Mouse (Mus musculus): ENCODE data around the gene Suz12.
A peak's percentile ranks its signal among the peaks of the same experiment; 100 is the strongest.
"Not testable (repeated sequence)": the region's sequence is repeated elsewhere in the genome, so short reads cannot be mapped to it uniquely, and the experiment has no call there.

Gene Suz12

DNA sequence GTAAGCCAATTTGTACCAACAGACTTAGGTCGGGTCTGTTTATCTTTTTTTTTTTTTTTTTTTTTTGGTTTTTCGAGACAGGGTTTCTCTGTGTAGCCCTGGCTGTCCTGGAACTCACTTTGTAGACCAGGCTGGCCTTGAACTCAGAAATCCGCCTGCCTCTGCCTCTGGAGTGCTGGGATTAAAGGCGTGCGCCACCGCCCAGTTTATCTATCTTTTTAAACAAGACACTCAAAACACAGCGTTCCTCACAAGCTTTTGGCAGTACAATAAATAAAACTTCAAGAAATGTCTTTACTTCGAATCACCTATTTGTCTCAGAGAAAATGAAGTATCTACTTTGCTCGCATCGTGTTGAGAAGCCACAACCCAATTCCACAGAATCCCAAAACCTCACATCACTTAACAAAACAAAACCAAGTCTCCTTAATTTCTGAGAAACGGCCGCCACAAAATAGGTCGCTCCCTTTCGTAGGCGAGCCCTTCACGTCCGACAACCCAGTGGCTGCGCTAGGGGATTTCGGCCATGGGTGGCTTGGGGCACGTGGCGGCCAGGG lies 793 bp upstream of the Suz12 start:
- no peak for DNase-seq (ENCODE audit: low spot score)

DNA sequence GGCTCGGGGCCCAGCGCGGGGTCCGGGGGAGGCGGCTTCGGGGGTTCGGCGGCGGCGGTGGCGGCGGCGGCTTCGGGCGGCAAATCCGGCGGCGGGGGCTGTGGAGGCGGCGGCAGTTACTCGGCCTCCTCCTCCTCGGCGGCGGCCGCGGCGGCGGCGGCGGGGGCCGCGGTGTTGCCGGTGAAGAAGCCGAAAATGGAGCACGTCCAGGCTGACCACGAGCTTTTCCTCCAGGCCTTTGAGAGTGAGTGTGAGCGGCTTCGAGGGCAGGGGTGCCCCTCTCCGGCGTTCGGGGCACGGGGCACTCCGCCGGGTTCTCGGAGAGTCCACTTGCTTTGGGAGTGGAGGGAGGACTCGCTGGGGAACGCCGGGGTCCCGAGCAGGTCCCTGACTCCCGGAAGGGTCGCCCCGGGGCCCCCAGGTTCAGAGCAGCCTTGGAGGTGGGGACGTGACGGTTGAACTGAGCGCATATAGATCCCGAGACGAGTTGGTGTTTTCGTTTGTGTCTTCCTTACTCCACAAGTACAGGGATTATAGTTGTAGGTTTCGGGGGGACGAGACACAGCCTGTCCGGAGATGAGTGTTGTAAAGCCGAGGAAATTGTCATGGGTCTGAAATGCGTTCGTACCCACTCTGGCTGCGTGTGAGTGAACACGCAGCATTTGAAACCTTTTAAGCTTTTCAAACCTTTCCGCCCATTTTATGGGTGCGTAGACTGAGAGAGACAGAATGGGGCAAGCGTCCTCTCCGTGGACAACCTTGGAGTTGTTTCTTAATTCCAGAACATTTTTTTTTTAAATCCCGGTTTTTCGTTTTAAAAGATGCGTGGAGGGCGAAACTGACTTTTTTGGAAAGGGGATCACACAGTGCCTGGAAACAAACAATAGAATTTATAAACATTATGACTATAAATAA lies 707 bp downstream of the Suz12 start:
- no peak for DNase-seq (ENCODE audit: low spot score)

DNA sequence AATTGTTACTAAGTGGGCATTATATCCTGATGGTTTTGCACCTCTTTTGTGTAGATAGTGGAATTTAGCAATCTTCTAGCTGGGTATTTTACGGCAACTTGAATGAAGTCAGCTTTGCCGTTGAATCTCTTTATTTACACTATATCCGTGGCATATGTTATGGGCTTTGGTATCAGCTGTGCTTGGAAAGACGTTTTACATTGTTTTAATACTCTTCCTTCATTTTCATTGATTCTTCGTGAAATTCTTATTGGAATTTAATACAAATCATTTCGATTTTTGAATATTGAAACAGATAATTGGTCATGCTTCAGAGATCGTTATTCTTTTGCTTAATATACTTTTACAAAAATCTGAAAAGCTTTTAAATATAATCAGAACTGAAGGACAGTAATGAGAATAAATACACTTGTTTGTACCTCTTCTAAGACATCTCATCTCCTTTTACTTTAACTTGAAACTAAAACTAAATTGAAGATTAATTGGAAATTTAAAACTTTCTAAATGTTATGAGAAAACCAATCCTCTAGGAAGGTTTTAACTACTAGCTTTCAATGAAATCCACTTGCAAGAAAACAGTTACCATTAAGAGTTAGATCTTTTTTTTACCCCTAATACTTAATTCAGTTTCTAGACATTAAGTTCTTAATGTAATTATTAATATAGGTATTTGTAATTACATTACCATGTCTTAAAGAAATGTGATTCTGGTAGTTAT lies 1.5 kb downstream of the Suz12 start:
- no peak for DNase-seq (ENCODE audit: low spot score)

DNA sequence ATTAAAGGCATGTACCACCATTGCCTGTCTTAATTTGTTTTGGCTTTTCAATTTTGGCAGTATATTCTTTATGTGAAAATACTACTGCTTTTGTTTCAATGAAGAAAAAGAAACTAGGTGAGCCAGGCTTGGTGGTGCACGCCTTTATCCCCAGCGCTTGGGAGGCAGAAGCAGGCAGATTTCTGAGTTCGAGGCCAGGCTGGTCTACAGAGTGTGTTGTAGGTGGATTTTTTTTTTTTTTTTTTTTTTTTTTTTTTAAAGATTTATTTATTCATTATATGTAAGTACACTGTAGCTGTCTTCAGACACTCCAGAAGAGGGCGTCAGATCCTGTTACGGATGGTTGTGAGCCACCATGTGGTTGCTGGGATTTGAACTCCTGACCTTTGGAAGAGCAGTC lies 23.6 kb downstream of the Suz12 start:
- not testable (repeated sequence) for DNase-seq (ENCODE audit: low spot score)

DNA sequence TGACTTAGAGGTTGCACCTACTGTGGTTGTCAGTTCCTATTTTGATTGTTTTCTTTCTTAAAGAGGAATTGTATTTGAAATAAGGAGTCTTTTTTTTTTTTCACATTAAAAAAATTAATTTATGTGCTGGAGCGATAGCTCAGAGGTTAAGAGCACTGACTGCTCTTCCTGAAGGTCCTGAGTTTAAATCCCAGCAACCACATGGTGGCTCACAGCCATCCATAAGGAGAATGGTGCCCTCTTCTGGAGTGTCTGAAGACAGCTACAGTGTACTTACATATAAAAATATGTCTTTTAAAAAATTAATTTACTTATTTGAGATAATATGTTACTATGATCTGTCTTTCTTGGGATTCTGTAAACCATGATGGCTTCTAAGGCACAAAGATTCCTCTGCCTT lies 26.9 kb downstream of the Suz12 start:
- no peak for DNase-seq (ENCODE audit: low spot score)

DNA sequence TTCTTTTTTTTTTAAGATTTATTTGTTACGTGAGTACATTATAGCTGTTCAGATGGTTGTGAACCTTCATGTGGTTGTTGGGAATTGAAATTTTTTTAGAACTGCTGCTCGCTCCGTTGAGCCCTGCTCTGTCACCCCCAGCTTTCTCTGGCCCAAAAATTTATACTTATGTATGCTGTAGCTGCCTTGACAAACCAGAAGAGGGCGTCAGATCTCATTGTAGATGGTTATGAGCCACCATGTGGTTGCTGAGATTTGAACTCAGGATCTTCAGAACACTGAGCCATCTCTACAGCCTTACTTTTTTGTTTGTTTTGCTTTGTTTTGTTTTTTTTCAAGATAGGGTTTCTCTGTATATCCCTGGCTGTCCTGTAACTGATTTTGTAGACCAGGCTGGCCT lies 28.4 kb downstream of the Suz12 start:
- no peak for DNase-seq (ENCODE audit: low spot score)

DNA sequence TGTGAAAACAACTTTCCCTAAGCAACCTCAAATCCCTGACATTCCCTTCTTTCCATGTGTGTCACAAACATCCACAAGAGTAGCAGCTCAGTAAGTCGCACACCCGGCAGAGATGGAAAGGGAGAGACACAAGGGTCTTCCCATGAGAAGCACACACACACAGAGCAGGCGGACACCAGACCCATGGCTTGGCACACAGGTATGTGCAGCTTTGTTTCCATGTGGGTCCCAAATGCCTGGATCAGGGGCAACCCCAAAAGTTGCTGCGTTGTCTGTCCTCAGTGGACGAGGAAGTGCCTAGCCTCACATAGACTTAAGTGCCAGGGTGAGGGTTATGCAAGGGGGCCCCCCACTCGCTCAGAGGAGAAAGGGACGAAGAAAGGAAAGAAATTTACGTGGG lies 44.6 kb downstream of the Suz12 start:
- DNase-seq (ENCODE audit: low spot score): no peak

DNA sequence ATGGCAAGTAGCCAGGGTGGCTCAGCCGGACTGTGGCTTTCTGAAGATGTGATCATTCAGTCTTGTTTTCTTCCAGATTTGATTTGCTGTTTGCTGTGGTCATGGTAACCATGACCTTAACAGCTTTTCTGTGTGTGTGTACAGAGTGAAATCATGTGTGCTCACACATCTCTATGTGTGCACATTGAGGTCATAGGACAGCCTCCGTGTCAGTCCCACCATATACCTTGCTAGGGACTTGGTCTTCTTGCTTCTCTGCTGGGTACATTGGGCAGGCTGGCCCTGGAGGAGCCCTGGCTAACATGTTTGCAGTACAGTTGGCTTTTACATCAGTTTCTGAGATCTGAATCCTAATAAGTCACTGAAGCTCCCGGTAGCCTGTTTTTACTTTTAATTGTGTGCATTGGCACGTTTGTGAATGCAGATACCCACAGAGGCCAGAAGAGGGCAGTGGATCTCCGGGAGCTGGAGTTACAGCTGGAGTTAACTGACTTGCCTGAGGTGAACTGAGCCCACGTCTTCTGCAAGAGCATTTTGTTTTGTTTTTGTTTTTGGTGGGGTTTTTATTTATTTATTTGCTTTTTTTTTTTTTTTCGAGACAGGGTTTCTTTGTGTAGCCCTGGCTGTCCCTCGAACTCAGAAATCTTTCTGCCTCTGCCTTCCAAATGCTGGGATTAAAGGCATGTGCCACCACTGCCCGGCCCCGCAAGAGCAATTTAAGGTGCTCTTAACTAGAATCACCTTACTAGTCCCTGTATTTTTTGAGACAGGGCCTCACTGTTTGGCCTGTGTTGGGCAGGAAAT lies 49.9 kb downstream of the Suz12 start:
- peak; percentile 47 for DNase-seq (ENCODE audit: low spot score)

DNA sequence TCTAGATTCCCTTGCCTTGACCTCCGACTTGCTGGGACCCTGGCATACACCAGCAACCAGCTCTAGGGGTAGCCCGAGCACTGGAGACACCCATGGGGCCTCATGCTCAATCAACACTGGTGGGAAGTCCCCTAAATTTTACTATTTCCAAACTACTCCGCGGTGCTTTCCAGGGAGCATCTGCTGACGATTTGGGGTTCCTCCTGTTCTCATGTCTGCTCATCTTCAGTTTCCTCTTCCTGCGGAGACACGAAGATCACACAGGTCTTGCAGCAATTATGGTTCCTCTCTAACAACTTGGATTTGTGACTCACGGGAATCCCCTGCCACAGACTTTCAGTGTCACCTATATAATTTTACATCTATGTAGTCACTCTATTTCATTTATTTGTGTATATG lies 50.5 kb downstream of the Suz12 start:
- no peak for DNase-seq (ENCODE audit: low spot score)

DNA sequence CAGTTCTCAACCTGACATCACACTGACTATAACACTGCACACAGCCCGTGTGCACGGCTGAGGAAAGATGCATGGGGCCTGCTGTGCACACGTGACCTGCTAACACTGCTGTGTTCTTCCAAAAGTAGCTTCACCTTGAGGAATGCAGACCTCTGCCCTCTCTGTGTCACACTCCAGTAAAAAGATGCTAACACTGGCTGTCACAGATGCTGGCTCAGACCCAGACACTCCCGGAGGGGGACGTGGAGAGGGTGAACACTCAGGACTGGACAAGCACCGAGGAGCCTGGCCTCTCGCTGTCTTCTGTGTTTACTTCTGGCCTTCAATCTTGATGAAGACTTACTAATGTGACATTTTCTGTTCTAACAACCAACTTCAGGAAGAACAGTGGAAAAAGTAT lies 54.0 kb downstream of the Suz12 start:
- DNase-seq (ENCODE audit: low spot score): no peak

DNA sequence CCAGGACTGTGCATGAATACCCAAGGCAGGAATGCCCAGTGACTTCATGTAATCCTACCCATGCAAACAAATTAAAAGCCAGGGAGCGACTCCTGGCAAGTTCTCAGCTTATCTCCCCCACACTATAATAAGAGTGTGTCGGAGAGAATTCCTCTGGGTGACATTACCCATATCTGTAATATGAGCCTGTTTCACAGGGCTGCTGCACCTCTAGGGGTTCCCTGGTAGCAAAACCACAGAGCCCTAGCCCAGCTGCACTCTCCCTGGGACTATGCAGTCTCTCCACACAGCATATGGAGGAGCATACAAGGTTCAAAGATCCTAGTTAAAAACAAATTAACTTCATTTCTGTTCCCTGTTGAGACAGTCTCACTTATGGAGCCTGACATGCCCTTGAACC lies 57.2 kb downstream of the Suz12 start:
- no peak for DNase-seq (ENCODE audit: low spot score)

DNA sequence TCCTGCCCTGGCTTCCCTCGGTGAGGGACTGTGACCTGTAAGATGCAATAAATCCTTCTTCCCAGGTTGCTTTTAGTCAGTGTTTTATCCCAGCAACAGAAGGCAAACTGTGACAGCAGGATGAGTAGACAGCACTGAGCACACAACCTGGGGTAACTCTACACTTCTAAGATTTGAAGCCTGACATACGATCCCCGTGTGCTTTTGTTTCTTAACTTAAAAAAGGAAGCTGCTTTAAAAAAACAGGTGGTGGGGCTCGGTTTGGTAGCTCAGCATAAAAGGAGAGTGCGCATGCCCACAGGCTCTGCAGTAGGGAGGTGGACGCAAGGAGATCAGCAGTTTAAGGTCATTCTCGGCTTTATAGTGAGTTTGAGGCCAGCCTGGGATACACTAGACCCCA lies 59.5 kb downstream of the Suz12 start:
- no peak for DNase-seq (ENCODE audit: low spot score)

DNA sequence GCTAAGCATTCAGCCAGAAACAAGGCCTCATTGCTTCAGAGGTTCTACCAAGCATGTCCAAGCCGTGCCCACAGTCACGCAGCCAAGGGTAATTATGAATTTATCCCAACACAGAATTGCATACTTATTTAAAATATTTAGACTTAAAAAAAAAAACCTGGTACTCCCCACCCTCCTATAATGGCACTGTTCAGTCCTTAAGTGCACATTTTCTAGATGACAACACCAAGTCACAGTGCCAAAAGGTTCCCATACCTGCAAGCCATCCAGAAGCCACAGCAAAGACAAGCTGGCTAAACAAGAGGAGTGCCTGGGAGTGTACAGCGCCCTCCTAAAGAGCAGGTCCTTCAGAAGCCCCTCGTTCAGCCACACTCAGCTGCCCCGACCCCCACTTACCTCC lies 60.3 kb downstream of the Suz12 start:
- no peak for DNase-seq (ENCODE audit: low spot score)

DNA sequence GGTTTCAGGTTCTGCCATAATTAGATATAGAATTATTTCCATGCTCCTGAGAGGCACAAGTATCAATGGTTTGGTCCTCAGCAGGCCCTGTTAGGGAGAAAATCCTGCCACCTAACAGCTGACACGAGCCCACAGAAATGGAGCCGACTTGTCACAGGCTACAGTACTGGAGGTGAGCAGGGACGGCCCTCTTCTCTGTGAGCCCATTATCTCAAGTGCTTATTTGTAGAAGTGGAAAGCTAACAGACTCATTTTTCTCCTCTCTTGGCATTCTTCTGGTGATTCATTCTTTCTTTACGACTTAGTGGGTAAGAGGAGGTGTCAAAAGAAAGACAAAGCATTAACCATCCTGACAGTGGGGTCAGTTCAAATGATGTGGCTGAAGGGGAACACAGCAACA lies 61.8 kb downstream of the Suz12 start:
- no peak for DNase-seq (ENCODE audit: low spot score)

DNA sequence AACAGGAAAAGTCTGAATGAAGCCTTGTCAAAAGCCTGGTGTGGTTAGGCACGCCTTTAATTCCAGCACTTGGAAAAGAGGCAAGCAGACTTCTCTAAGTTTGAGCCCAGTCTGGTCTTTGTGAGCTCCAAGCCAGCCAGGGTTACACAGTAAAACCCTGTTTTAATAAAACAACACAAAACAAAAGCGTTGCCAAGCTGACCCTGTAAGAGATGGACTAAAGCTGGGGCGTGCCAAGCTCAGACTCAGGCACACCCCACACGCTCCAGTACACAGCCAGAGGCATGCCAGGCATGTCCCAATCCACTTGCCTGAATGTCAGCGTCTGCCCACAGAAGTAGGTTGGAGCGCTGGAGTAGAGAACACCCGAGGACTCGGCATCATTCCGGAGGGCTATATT lies 63.2 kb downstream of the Suz12 start:
- no peak for DNase-seq (ENCODE audit: low spot score)

DNA sequence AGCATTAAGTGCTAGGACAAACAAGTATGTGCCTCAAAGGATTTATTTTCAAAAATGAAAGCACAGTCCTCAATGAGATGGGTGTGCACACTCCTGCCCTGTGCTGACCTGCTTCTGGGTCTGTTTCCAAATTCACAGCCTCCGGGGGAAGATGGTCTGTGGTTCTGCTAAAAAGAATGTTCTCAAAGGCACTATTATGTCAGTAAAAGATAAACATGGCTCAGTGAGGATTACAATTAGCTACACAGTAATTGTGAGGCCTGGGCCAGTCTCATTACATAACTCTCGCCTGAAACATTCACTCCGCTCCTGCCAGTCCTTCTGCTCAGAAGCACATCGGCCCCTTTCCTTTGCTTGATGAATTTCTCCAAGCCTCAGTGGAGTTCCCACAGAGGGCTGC lies 69.3 kb downstream of the Suz12 start:
- DNase-seq (ENCODE audit: low spot score): peak; percentile 46

DNA sequence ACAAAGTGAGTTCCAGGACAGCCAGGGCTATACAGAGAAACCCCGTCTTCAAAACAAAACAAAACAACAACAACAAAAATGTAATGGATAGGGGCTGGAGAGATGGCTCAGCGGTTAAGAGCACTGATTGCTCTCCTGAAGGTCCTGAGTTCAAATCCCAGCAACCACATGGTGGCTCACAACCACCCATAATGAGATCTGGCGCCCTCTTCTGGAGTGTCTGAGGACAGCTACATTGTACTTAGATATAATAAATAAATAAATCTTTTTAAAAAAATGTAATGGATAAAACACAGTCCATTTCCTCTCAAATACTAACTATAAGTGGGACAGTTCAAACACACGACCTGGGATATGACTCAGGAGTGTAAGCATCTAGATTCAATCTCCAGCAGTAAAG lies 73.5 kb downstream of the Suz12 start:
- DNase-seq (ENCODE audit: low spot score): not testable (repeated sequence)

DNA sequence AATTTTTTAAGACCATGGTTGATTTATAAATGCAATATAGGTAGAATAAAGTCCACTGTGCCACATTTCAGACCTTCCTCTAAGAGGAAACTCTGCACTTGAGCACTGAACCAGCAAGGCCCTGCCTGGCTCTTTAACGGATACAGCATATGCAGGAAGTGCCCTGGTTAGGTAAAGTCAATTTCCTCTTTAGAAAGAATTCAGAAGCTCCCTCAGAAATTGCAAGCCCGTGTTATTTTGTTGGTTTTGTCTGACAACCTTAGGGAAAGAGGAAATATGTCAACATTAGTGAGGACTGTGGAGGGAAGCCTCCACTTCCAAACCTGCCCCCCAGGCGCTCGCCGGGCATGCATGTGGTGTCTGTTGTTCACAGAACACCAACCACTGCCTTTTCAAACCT lies 74.7 kb downstream of the Suz12 start:
- no peak for DNase-seq (ENCODE audit: low spot score)

DNA sequence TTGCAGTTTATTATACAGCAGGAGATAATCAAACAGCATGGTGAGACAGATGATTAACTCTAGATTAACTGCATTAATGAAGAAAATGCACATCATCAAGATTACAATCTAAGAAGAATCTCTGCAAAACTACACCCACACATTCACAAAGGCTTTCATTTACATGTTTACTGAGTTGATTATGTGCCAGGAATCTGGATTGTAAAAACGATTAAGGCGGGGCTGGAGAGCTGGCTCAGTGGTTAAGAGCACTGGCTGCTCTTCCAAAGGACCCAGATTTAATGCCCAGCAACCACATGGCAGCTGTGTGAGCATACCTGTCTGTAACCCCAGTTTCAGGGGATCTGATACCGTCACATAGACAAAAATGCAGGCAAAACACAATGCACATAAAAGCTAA lies 76.9 kb downstream of the Suz12 start:
- DNase-seq (ENCODE audit: low spot score): no peak

DNA sequence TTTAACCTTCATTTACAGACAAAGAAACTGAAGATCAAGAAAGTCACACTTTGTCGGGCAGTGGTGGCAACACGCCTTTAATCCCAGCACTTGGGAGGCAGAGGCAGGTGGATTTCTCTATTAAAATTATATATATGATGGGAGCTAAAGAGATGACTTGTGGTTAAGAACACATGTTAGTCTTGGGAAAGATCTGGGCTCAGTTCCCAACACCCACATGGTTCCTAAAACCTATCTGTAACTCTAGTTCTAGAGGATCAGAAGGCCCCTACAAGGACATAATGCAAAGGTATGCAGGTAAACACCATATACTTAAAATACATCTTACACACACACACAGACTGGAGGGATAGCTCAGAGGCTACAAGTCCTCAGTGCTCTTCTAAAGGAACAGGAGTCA lies 78.1 kb downstream of the Suz12 start:
- no peak for DNase-seq (ENCODE audit: low spot score)

DNA sequence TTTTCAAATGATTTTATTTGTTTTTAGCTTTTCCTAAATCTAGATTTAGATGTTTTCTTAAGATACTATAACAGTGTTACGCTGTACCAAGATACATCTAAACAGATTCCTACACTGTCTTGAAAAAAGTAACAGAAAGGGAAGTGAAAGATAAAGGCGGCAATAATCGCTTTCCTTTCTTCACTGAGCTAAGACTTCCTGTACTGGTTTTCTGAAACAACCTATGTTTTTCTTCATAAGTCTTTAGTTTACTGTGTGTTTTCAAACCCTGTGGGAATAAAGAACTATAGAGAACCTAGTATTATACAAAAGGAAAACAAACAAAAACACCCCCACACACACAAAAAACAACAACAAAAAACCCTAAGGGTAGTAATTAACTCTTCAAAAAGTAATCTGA lies 79.5 kb downstream of the Suz12 start:
- no peak for DNase-seq (ENCODE audit: low spot score)

DNA sequence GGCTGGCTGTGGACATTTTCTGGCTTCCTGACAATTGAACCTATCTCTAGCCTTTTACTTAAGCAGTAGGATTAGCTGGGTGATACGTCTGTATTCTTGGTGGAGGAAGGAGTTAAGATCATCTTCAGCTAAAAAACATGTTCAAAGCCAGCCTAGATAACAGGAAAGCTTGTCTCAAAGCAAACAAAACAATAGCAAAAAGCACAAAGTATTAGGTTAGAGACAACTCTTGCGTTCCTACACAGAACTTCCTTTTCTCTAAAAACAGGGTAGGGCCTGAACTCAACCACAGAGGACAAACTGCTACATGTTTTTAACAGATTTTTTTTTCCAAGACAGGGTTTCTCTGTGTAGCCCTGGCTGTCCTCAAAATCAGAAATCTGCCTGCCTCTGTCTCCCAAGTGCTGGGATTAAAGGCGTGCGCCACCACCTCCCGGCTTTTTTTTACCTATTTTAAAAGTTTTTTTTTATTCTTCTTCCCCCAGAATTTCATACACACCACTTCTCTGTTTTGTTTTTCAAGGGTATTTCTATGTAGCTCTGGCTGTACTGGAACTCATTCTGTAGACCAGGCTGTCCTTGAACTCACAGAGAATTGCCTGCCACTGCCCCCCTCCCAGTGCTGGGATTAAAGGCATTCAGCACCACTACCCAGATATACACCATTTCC lies 82.8 kb downstream of the Suz12 start:
- no peak for DNase-seq (ENCODE audit: low spot score)

Data from layer of hippocampus, adult 11-12 months (tissue).